In genomic region chr8:47117336-47117735, GRCm38 (mm10) we compare ENCODE assay signal across 21 mouse cellular contexts.
DNase-seq lines count a peak whose midpoint lies in the region; ATAC-seq and TF ChIP-seq lines count a peak whose summit lies in the region.
"Had no signal": no experiment of that assay in that cellular context is flagged by ENCODE, and none has a peak within 500 bp of the region (broad histone marks: within the 10 kb centered on the region; RNA-seq: fewer than 3 reads in every experiment).

No protein-coding gene starts in this region.

- DNase-seq in embryo, embryonic 11.5 days (ENCODE audit: low read depth, low spot score): peak; percentile 5
- DNase-seq in embryo, embryonic 10.5 days (ENCODE audit: low spot score): no peak
- no peak for DNase-seq in kidney, adult 11 months
- DNase-seq in lung, embryonic 14.5 days: peak; percentile 35
- no peak for DNase-seq in lung, postnatal 36 days
- peak; percentile 23 for DNase-seq in forelimb bud, embryonic 11.5 days (ENCODE audit: low read depth, low spot score)
- no peak for DNase-seq in cerebellum, adult 2 months
- DNase-seq: adrenal gland, adult 2 months; adrenal gland, postnatal 36 days; cerebellum, adult 8-10 months; cerebellum, postnatal 14 days; gastrocnemius, postnatal 10 days; heart, adult 2 months had no signal

- no peak for TF ChIP-seq POLR2A in cerebellum, adult 2 months (IDR thresholded peaks at IDR 0.05; ENCODE audit: borderline replicate concordance, insufficient read depth, low read length)

- H3K36me3 ChIP-seq in kidney, embryonic 15.5 days: no peaks in the 10 kb centered on the region
- H3K36me3 ChIP-seq in lung, embryonic 14.5 days (ENCODE audit: insufficient read depth): no peaks in the 10 kb centered on the region
- H3K36me3 ChIP-seq: forebrain, embryonic 15.5 days; heart, embryonic 12.5 days; hindbrain, embryonic 15.5 days had no signal

- H3K27me3 ChIP-seq in kidney, embryonic 15.5 days: no peaks in the 10 kb centered on the region
- no peaks in the 10 kb centered on the region for H3K27me3 ChIP-seq in lung, embryonic 14.5 days (ENCODE audit: insufficient read depth, low read length)
- H3K27me3 ChIP-seq in cerebellum, adult 2 months (ENCODE audit: control insufficient read depth, insufficient read depth, low read length): no peaks in the 10 kb centered on the region
- H3K27me3 ChIP-seq: CH12.LX; forebrain, embryonic 15.5 days; heart, embryonic 12.5 days; hindbrain, embryonic 15.5 days had no signal

- H3K4me1 ChIP-seq in kidney, embryonic 15.5 days: peaks cover 10% of the 10 kb centered on the region; the same call in 1 of the 2 replicates
- H3K4me1 ChIP-seq in lung, embryonic 14.5 days (ENCODE audit: insufficient read depth): no peaks in the 10 kb centered on the region
- H3K4me1 ChIP-seq in cerebellum, adult 2 months (ENCODE audit: control insufficient read depth, insufficient read depth, low read length): no peaks in the 10 kb centered on the region
- H3K4me1 ChIP-seq: forebrain, embryonic 15.5 days; heart, embryonic 12.5 days; hindbrain, embryonic 15.5 days had no signal

- no peaks in the 10 kb centered on the region for H3K9me3 ChIP-seq in kidney, embryonic 15.5 days (replicated peaks)
- no peaks in the 10 kb centered on the region for H3K9me3 ChIP-seq in lung, embryonic 14.5 days (ENCODE audit: low read depth, low read length)
- H3K9me3 ChIP-seq: forebrain, embryonic 15.5 days; hindbrain, embryonic 15.5 days had no signal

- H3K4me2 ChIP-seq in kidney, embryonic 15.5 days: no peak overlapping the region
- no peak overlapping the region for H3K4me2 ChIP-seq in lung, embryonic 14.5 days
- H3K4me2 ChIP-seq: forebrain, embryonic 15.5 days; heart, embryonic 12.5 days; hindbrain, embryonic 15.5 days had no signal

- WGBS in kidney, embryonic 15.5 days: 23% methylated on average over 4 of the region's 4 CpGs
- 42% methylated on average over 4 of the region's 4 CpGs for WGBS in lung, embryonic 14.5 days
- 91% methylated on average over 4 of the region's 4 CpGs for WGBS in cerebellum, adult 2 months

- no peak overlapping the region for H3K4me3 ChIP-seq in kidney, embryonic 15.5 days (replicated peaks)
- no peak overlapping the region for H3K4me3 ChIP-seq in lung, embryonic 14.5 days (ENCODE audit: low read depth, low read length)
- no peak overlapping the region for H3K4me3 ChIP-seq in cerebellum, adult 2 months (replicated peaks; ENCODE audit: insufficient read depth, low read depth, low read length)
- H3K4me3 ChIP-seq: forebrain, embryonic 15.5 days; heart, adult 2 months; heart, embryonic 12.5 days; hindbrain, embryonic 15.5 days had no signal

- H3K27ac ChIP-seq in kidney, embryonic 15.5 days: 0 out of 2 replicates have a peak overlapping the region, but pooled peaks have one; percentile 48
- no peak overlapping the region for H3K27ac ChIP-seq in lung, embryonic 14.5 days (ENCODE audit: low read depth)
- no peak overlapping the region for H3K27ac ChIP-seq in cerebellum, adult 2 months (ENCODE audit: insufficient read depth, low read length)
- H3K27ac ChIP-seq: forebrain, embryonic 15.5 days; heart, adult 2 months; hindbrain, embryonic 15.5 days had no signal

- H3K9ac ChIP-seq in kidney, embryonic 15.5 days: no peak overlapping the region
- H3K9ac ChIP-seq in lung, embryonic 14.5 days: no peak overlapping the region
- H3K9ac ChIP-seq: forebrain, embryonic 15.5 days; heart, embryonic 12.5 days; hindbrain, embryonic 15.5 days had no signal

- ATAC-seq in kidney, embryonic 15.5 days (replicated peaks; ENCODE audit: low FRiP score): no peak; the same call in 1 of the 2 replicates
- no peak for ATAC-seq in lung, embryonic 14.5 days (ENCODE audit: insufficient read depth)
- ATAC-seq: activated CD4-positive, CD25-positive, alpha-beta regulatory T cell, adult 4 months; forebrain, embryonic 15.5 days; inflammation-experienced regulatory T-cells, adult 6 months; Patski had no signal

- TF ChIP-seq CTCF in lung, embryonic 14.5 days (IDR thresholded peaks at IDR 0.05; ENCODE audit: low read depth): no peak
- TF ChIP-seq CTCF in cerebellum, adult 2 months (IDR thresholded peaks at IDR 0.05; ENCODE audit: borderline replicate concordance, insufficient read depth, low read depth, low read length): no peak

Comparison
In these comparisons a context has a peak if more than half of its experiments do, and no peak if none do; other contexts are left out.
1. DNase-seq: peak in embryo, embryonic 11.5 days (single experiment), lung, embryonic 14.5 days (single experiment) and forelimb bud, embryonic 11.5 days (single experiment); none in embryo, embryonic 10.5 days (single experiment), kidney, adult 11 months (single experiment), lung, postnatal 36 days (single experiment) and cerebellum, adult 2 months (0 of 2).